Mouse (Mus musculus): ENCODE results near the gene Spag8. TPM values are rescaled to one million over a fixed set of nuclear protein-coding genes. Genes with fewer than 3 reads are reported as not detected.

Gene Spag8
- 0.32 TPM for polyA plus RNA-seq (2017; shearing (Covaris generic))

DNA sequence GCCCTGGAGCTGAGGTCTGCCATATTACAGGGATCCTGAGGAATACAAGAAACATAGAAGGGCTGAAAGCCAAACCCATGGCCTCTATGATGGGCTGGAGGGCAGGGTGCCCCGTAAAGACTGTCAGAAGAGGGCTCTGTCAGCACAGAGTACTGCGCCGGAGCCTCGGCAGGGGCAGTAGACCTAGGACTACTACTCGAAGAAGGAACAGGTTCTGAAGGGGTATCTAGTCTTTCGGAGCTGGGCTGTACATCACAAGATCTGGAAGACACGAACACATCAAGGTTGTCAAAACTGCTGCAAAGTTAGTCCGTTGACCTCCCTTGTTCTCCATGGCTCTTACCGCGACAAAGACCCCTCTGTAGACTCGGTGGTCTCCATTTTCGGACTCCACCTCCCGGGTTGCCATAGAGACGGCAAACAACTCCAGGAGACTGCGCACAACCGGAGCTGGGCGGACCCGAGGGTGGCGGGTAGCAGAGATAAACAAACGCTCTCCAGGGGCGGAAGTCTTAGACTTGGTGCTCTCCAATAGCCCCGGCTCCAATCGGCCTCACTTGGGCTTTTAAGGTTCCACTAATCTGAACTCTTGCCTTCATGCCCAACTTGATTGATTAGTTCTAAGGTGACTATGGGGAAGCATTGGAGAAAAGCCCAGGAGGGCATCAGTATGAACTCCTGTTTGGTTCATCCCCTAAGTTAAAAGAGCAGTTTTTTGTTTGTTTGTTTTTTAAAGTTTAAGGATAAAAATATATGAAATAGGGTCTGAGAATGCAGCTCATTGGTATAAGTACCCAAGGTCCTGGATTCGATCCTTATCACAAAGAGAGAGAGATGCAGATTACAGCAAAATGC lies at the start of gene Spag8:
Gene Spag8, minus strand, starts transcription at position 434 of the 855 bp plus-strand sequence.

DNA sequence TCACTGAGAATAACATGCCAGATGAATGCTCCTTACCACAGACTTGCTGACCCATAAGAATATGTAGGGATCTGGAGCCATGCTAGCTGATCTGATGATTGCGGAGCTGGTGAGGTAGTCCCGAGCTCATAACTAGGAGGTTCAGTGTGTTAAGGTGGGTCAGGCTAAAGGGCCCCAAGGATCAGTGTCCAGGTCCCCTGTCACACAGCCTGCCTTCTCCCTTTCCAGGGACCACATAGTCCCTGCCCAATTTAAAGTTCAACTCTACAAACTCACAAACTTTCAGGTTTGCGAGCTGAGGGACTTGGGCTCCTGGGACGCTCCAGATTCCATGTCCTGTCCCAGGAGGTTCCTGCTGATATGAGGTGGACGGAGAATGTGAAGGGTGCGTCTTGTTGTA lies 47.3 kb upstream of the Spag8 start, which contains the start of gene Olfr70:
Gene Olfr70, minus strand, starts transcription at position 101 of the 400 bp plus-strand sequence.

DNA sequence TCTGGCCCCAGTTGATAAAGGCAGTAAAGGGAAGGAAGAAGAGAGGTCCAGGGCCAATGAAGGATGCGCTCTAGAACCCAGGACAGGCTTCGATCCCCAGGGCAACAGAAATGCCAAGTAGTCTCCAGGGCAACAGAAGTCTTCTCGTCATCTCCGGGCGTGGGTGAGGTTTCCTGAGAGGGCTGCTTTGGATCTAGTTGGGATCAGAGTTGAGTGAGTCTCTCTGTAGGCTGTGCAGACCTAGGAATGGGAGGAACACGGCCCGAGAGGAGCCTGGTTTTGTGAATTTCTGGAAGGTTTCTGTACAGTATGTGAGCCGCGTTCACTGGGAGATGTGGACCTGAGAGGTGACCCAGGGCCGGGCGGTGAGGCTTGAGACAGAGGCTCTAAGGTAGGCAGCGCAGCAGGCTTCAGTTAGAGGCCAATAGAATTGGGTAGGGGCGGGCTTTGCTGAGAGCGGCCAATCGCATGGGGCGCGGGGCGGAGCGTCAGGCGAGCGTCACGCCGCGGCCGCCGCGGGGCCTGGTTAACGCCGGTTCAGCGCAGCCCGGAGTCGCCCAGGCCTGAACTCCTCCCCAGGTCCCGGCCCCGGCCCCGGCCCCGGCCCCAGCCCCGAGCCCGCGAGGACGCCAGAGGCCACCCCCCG lies 15.5 kb upstream of the Spag8 start, which contains the start of the genes Tmem8b and Fam221b:
Gene Tmem8b, plus strand, starts transcription at position 190 of the 646 bp plus-strand sequence.
Gene Fam221b, minus strand, starts transcription at position 364 of the 646 bp plus-strand sequence.

DNA sequence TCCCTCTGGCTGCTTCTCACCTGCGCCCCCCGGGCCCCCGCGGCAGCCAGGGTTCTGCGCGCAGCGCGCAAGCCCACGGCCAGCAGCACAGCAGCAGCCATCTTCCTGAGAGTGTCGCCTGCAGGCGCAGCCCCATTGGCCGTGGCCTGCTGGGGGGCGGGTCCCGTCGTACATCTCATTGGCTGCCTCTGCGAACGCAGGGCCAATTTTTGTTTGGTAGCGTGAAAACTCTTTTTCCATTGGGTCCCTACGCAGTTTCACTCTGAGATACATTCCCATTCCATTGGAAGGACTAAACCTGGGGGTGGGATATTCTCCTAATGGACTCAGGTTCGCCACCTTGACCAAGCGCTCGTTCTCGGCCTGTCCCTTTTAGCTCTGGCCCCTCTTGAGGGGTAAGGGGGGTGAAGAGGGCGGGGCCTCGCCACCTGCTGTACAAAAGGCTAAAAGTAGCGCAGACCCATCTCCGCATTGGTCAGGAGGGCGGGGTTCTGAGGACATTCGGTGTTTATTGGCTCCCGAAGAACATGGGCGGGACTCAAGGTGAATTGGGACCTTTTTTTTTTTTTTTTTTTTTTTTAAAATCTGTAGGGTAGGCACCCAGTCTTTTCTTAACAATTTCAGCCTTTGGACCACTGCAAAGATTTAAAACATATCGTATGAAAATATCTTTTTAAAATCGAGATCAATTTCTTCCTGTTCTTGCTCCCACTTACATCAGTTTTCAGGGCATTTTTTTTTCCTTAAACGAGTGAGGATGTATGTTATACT lies 3.1 kb upstream of the Spag8 start, which contains the start of gene Hint2:
Gene Hint2, minus strand, starts transcription at position 128 of the 771 bp plus-strand sequence.

DNA sequence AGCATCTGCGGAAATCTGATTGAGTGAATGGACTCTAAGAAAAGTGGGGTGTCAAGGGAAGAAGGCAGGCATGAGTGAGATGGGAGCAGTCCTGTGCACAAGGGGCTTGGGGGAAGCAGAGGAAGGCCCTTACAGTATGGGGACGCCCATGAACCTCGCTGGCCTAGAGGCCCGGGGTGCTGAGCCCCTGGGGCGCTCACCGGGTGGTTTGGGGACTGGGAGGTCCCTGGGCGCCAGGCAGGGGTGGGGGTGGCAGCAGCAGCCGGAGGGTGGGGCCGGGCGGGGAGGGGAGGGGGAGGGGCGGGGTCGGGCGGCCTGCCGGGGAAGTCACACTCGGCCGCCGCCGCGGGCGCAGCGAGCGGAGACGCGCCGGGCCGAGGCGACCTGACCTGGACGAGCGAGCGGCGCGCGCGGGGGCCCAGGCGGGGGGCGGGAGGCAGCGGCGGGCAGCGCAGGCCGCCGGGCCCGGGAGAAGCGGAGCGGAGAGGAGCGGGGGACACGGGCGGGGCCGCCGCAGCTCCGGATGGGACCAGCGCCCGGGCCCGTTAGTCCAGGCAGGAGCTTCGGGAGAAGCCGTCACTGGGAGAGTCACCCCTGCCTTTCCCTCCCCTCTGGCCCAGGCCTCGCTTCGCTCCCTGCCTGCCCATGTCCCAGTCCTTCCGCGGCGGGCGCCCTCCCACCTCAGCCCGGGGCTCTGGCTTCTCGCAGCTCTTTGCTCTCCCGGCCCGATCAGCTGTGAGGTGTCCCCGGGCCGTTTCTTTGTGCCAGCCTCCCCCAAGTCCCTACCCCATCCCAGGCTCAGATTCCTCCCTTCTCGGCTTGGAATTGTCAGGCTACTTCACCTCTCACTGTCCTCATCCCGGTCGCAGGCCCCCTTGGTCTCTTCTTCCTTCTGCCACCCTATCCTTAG lies 22.1 kb downstream of the Spag8 start, which contains the start of gene Npr2:
Gene Npr2, plus strand, starts transcription at position 890 of the 910 bp plus-strand sequence.

Other genes with a start within 250 kb of the Spag8 start
- gene Fam166b, start 224.5 kb downstream of the Spag8 start, polyA plus RNA-seq (2017; shearing (Covaris generic)): not detected
- 0.91 TPM for gene Tesk1, start 211.7 kb downstream of the Spag8 start, polyA plus RNA-seq (2017; shearing (Covaris generic))
- gene Cd72, start 199.0 kb downstream of the Spag8 start, polyA plus RNA-seq (2017; shearing (Covaris generic)): 65.7 TPM
- gene Sit1, start 169.9 kb downstream of the Spag8 start, polyA plus RNA-seq (2017; shearing (Covaris generic)): 209 TPM
- gene Ccdc107, start 160.7 kb downstream of the Spag8 start, polyA plus RNA-seq (2017; shearing (Covaris generic)): 87.3 TPM
- gene Arhgef39, start 153.9 kb downstream of the Spag8 start, polyA plus RNA-seq (2017; shearing (Covaris generic)): 5.8 TPM
- gene Car9, start 146.6 kb downstream of the Spag8 start, polyA plus RNA-seq (2017; shearing (Covaris generic)): 1.0 TPM
- gene Tpm2, start 129.8 kb downstream of the Spag8 start, polyA plus RNA-seq (2017; shearing (Covaris generic)): not detected
- gene Creb3, start 91.3 kb downstream of the Spag8 start, polyA plus RNA-seq (2017; shearing (Covaris generic)): 99.6 TPM
- 315 TPM for gene Tln1, start 90.9 kb downstream of the Spag8 start, polyA plus RNA-seq (2017; shearing (Covaris generic))
- gene Rgp1, start 74.9 kb downstream of the Spag8 start, polyA plus RNA-seq (2017; shearing (Covaris generic)): 32.3 TPM
- 20.9 TPM for gene Gba2, start 74.7 kb downstream of the Spag8 start, polyA plus RNA-seq (2017; shearing (Covaris generic))
- gene Msmp, start 69.1 kb downstream of the Spag8 start, polyA plus RNA-seq (2017; shearing (Covaris generic)): 3.6 TPM
- gene Npr2, start 21.7 kb downstream of the Spag8 start, polyA plus RNA-seq (2017; shearing (Covaris generic)): not detected
- gene Hint2, start 2.9 kb upstream of the Spag8 start, polyA plus RNA-seq (2017; shearing (Covaris generic)): 79.5 TPM
- 0.99 TPM for gene Tmem8b, start 15.4 kb upstream of the Spag8 start, polyA plus RNA-seq (2017; shearing (Covaris generic))
- 1.7 TPM for gene Fam221b, start 15.6 kb upstream of the Spag8 start, polyA plus RNA-seq (2017; shearing (Covaris generic))
- not detected for gene Olfr70, start 47.2 kb upstream of the Spag8 start, polyA plus RNA-seq (2017; shearing (Covaris generic))
- not detected for gene Olfr71, start 56.7 kb upstream of the Spag8 start, polyA plus RNA-seq (2017; shearing (Covaris generic))
- gene Hrct1, start 73.6 kb upstream of the Spag8 start, polyA plus RNA-seq (2017; shearing (Covaris generic)): not detected
- gene Spaar, start 76.4 kb upstream of the Spag8 start, polyA plus RNA-seq (2017; shearing (Covaris generic)): not detected
- not detected for gene Olfr159, start 117.4 kb upstream of the Spag8 start, polyA plus RNA-seq (2017; shearing (Covaris generic))
- 0.22 TPM for gene Olfr156, start 170.3 kb upstream of the Spag8 start, polyA plus RNA-seq (2017; shearing (Covaris generic))
- gene Olfr157, start 186.6 kb upstream of the Spag8 start, polyA plus RNA-seq (2017; shearing (Covaris generic)): 0.22 TPM
- not detected for gene Olfr155, start 198.0 kb upstream of the Spag8 start, polyA plus RNA-seq (2017; shearing (Covaris generic))
- 3.1 TPM for gene Reck, start 221.9 kb upstream of the Spag8 start, polyA plus RNA-seq (2017; shearing (Covaris generic))

Data from CD4-positive, CD25-positive, alpha-beta regulatory T cell, adult 9 weeks (primary cell).